Mouse (Mus musculus): ENCODE data around the gene Sema3e.

Sema3e gene

GRCm38 (mm10) chr5:14073152-14073551 is 48.1 kb downstream of the Sema3e start:
- DNase-seq (ENCODE audit: low read depth, low spot score), result peak; percentile 99

- DNase-seq (ENCODE audit: low read depth, low spot score), result peak; percentile 73
These were observed 63.0 kb downstream of the Sema3e start for GRCm38 (mm10) chr5:14088100-14088499.

GRCm38 (mm10) chr5:14089875-14090608 is 65.0 kb downstream of the Sema3e start:
- no peak for DNase-seq (ENCODE audit: low read depth, low spot score)

GRCm38 (mm10) chr5:14090609-14090969 is 65.5 kb downstream of the Sema3e start:
- no peak for DNase-seq (ENCODE audit: low read depth, low spot score)

GRCm38 (mm10) chr5:14092262-14092776 is 67.2 kb downstream of the Sema3e start:
- DNase-seq (ENCODE audit: low read depth, low spot score), result no peak

- no peak for DNase-seq (ENCODE audit: low read depth, low spot score)
These were observed 71.1 kb downstream of the Sema3e start for GRCm38 (mm10) chr5:14096196-14096595.

- no peak for DNase-seq (ENCODE audit: low read depth, low spot score)
These were observed 73.6 kb downstream of the Sema3e start for GRCm38 (mm10) chr5:14098677-14099076.

- no peak for DNase-seq (ENCODE audit: low read depth, low spot score)
These were observed 82.3 kb downstream of the Sema3e start for GRCm38 (mm10) chr5:14107365-14107764.

- no peak for DNase-seq (ENCODE audit: low read depth, low spot score)
These were observed 83.9 kb downstream of the Sema3e start for GRCm38 (mm10) chr5:14109001-14109400.

- peak; percentile 62 for DNase-seq (ENCODE audit: low read depth, low spot score)
These were observed 86.3 kb downstream of the Sema3e start for GRCm38 (mm10) chr5:14111401-14111800.

GRCm38 (mm10) chr5:14121902-14122301 is 96.8 kb downstream of the Sema3e start:
- DNase-seq (ENCODE audit: low read depth, low spot score), result no peak

GRCm38 (mm10) chr5:14126591-14126990 is 101.5 kb downstream of the Sema3e start:
- peak; percentile 51 for DNase-seq (ENCODE audit: low read depth, low spot score)

GRCm38 (mm10) chr5:14135929-14136328 is 110.9 kb downstream of the Sema3e start:
- DNase-seq (ENCODE audit: low read depth, low spot score), result no peak

- no peak for DNase-seq (ENCODE audit: low read depth, low spot score)
These were observed 113.6 kb downstream of the Sema3e start for GRCm38 (mm10) chr5:14138725-14139124.

- peak; percentile 85 for DNase-seq (ENCODE audit: low read depth, low spot score)
These were observed 137.5 kb downstream of the Sema3e start for GRCm38 (mm10) chr5:14162579-14162978.

- no peak for DNase-seq (ENCODE audit: low read depth, low spot score)
These were observed 138.2 kb downstream of the Sema3e start for GRCm38 (mm10) chr5:14163280-14163679.

- DNase-seq (ENCODE audit: low read depth, low spot score), result peak; percentile 63
These were observed 142.7 kb downstream of the Sema3e start for GRCm38 (mm10) chr5:14167776-14168175.

- DNase-seq (ENCODE audit: low read depth, low spot score), result no peak
These were observed 148.5 kb downstream of the Sema3e start for GRCm38 (mm10) chr5:14173355-14174183.

- DNase-seq (ENCODE audit: low read depth, low spot score), result no peak
These were observed 155.5 kb downstream of the Sema3e start for GRCm38 (mm10) chr5:14180571-14180970.

- DNase-seq (ENCODE audit: low read depth, low spot score), result peak; percentile 58
These were observed 157.1 kb downstream of the Sema3e start for GRCm38 (mm10) chr5:14182156-14182555.

GRCm38 (mm10) chr5:14195172-14195819 is 170.2 kb downstream of the Sema3e start:
- DNase-seq (ENCODE audit: low read depth, low spot score), result no peak

Measured in 3T3-L1 (cell line).